8 mouse cellular contexts compared by ENCODE assay signal in genomic region chr12:99564301-99564910, GRCm38 (mm10). TPM values are rescaled to one million over a fixed set of nuclear protein-coding genes. Genes with fewer than 3 reads are reported as not detected.
DNase-seq lines count a peak whose midpoint lies in the region; ATAC-seq lines count a peak whose summit lies in the region.

No protein-coding gene starts in this region.

- no peaks in the 10 kb centered on the region for H3K27me3 ChIP-seq in kidney, embryonic 15.5 days
- H3K27me3 ChIP-seq in heart, embryonic 13.5 days (replicated peaks) = no peaks in the 10 kb centered on the region
- H3K27me3 ChIP-seq in liver, embryonic 13.5 days = no peaks in the 10 kb centered on the region

- WGBS in kidney, embryonic 15.5 days = 23% methylated on average over 9 of the region's 9 CpGs
- 28% methylated on average over 9 of the region's 9 CpGs for whole genome bisulfite sequencing in heart, embryonic 13.5 days
- 19% methylated on average over 9 of the region's 9 CpGs for WGBS in liver, embryonic 13.5 days (ENCODE audit: insufficient replicate concordance)

- 0 out of 2 replicates have a peak overlapping the region, but pooled peaks have one; percentile 45 for H3K27ac ChIP-seq in kidney, embryonic 15.5 days
- H3K27ac ChIP-seq in heart, embryonic 13.5 days (replicated peaks) = no peak overlapping the region
- no peak overlapping the region for H3K27ac ChIP-seq in liver, embryonic 13.5 days

- H3K9me3 ChIP-seq in kidney, embryonic 15.5 days (replicated peaks) = no peaks in the 10 kb centered on the region
- H3K9me3 ChIP-seq in heart, embryonic 13.5 days = no peaks in the 10 kb centered on the region
- no peaks in the 10 kb centered on the region for H3K9me3 ChIP-seq in liver, embryonic 13.5 days (replicated peaks)

- H3K4me3 ChIP-seq in kidney, embryonic 15.5 days (replicated peaks) = peak overlapping the region; percentile 78
- peak overlapping the region; percentile 91 for H3K4me3 ChIP-seq in heart, embryonic 13.5 days
- H3K4me3 ChIP-seq in liver, embryonic 13.5 days (replicated peaks) = peak overlapping the region; percentile 74

- H3K4me2 ChIP-seq in kidney, embryonic 15.5 days = peak overlapping the region; percentile 91
- H3K4me2 ChIP-seq in heart, embryonic 13.5 days = peak overlapping the region; percentile 76
- peak overlapping the region; percentile 91 for H3K4me2 ChIP-seq in liver, embryonic 13.5 days

- no peak for ATAC-seq in kidney, embryonic 15.5 days (replicated peaks; ENCODE audit: low FRiP score)
- ATAC-seq in heart, embryonic 13.5 days (ENCODE audit: extremely low read depth, insufficient number of reproducible peaks, low FRiP score, low TSS enrichment) = no peak
- no peak for ATAC-seq in liver, embryonic 13.5 days (ENCODE audit: low read depth)
- no peak for ATAC-seq in erythroid progenitor cell, adult 5-6 weeks (replicated peaks; ENCODE audit: low FRiP score, poor library complexity, severe bottlenecking)
- ATAC-seq in megakaryocyte progenitor cell, adult 5-6 weeks (replicated peaks; ENCODE audit: poor library complexity) = no peak

- H3K4me1 ChIP-seq in kidney, embryonic 15.5 days = peaks cover 27% of the 10 kb centered on the region
- peaks cover 35% of the 10 kb centered on the region for H3K4me1 ChIP-seq in heart, embryonic 13.5 days
- H3K4me1 ChIP-seq in liver, embryonic 13.5 days (replicated peaks) = peaks cover 38% of the 10 kb centered on the region

- no peak for DNase-seq in kidney, adult 8-10 months
- DNase-seq in ES-CJ7 (ENCODE audit: low read depth, low spot score) = peak; percentile 29
- DNase-seq in liver, embryonic 13.5 days = no peak
- no peak for DNase-seq in adrenal gland, postnatal 36 days

- H3K9ac ChIP-seq in kidney, embryonic 15.5 days = no peak overlapping the region
- H3K9ac ChIP-seq in heart, embryonic 13.5 days = peak overlapping the region; percentile 14; the same call in 1 of the 2 replicates
- H3K9ac ChIP-seq in liver, embryonic 13.5 days = no peak overlapping the region

- H3K36me3 ChIP-seq in kidney, embryonic 15.5 days = no peaks in the 10 kb centered on the region
- no peaks in the 10 kb centered on the region for H3K36me3 ChIP-seq in heart, embryonic 13.5 days
- no peaks in the 10 kb centered on the region for H3K36me3 ChIP-seq in liver, embryonic 13.5 days

RNA-seq across cellular contexts. Expression of gene Foxn3, which starts 1.0 kb away (rescaled TPM):
- 60.8 and 65.7 TPM in 2 replicates for polyA plus RNA-seq in kidney, embryonic 15.5 days (2015; fragmentation: Nextera tagmentation; extraction: Ambion mirVana)
- polyA plus RNA-seq in heart, embryonic 13.5 days (2015; fragmentation: Nextera tagmentation; extraction: Ambion mirVana) = 51.9 and 58.9 TPM in 2 replicates
- polyA plus RNA-seq in liver, embryonic 13.5 days (2015; fragmentation: Nextera tagmentation; extraction: Ambion mirVana) = 18.1 and 20.0 TPM in 2 replicates
- total RNA-seq in adrenal gland, postnatal 36 days (2021) = 10 to 100 TPM; 52.6 to 89.1 TPM
- 106 and 123 TPM in 2 replicates for total RNA-seq in erythroid progenitor cell, adult 5-6 weeks (2015; ENCODE audit: low replicate concordance)
- total RNA-seq in erythroid progenitor cell, adult 5-6 weeks (2017; ENCODE audit: low replicate concordance) = 52.2 and 58.2 TPM in 2 replicates
- 45.5 and 55.2 TPM in 2 replicates for total RNA-seq in megakaryocyte progenitor cell, adult 5-6 weeks (2015)
- 17.7 and 21.6 TPM in 2 replicates for total RNA-seq in megakaryocyte progenitor cell, adult 5-6 weeks (2017)
